Mouse (Mus musculus) embryonic fibroblast, embryonic 13.5 days (primary cell): Measurements from ENCODE around the gene Rassf8. TPM values are rescaled to one million over a fixed set of nuclear protein-coding genes. Genes with fewer than 3 reads are reported as not detected.
A peak's percentile ranks its signal among the peaks of the same experiment; 100 is the strongest.

Experiments used
- H3K27ac ChIP-seq: 2 replicates; pipeline ENCODE4 v1.5.1; 2012; ENCODE audit warnings: low read length, control low read depth, inconsistent platforms; ENCODE audit not compliant: insufficient read depth
- H3K4me1 ChIP-seq: 2 replicates; pipeline ENCODE4 v1.6.1; 2011; ENCODE audit warnings: low read length; ENCODE audit not compliant: control insufficient read depth, insufficient read depth
- H3K4me3 ChIP-seq: 2 replicates; pipeline ENCODE4 v1.5.1; 2011; ENCODE audit warnings: mild to moderate bottlenecking, control low read depth, low read length; ENCODE audit not compliant: insufficient read depth
- CTCF ChIP-seq: IDR thresholded peaks from 2 replicates; pipeline ENCODE4 v1.5.1; 2011; ENCODE audit warnings: mild to moderate bottlenecking, control low read depth, low read length, moderate library complexity, borderline replicate concordance; ENCODE audit not compliant: insufficient read depth
- POLR2A ChIP-seq: IDR thresholded peaks from 2 replicates; pipeline ENCODE4 v1.6.1; 2011; ENCODE audit warnings: low read depth, mild to moderate bottlenecking, control low read depth, low read length, moderate library complexity
- polyA plus RNA-seq: library from polyadenylated mRNA; stranded (reverse); fragments of >200 nt; gene quantifications from 2 replicates; pipeline ENCODE4 v1.2.4, GENCODE M21; 2011; ENCODE audit warnings: low read depth; ENCODE audit not compliant: missing spikeins, insufficient read length

The Rassf8 gene
- polyA plus RNA-seq, 1 experiment = 73.0 TPM

GRCm38 (mm10) chr6:145746921-145747670 is 548 bp downstream of the Rassf8 start:
- Histone ChIP-seq H3K4me1 (peaks cover 6% of the 10 kb centered on the region), H3K27ac (peak overlapping the region; percentile 96), H3K4me3 (peak overlapping the region; percentile 74)
- TF ChIP-seq POLR2A (0 out of 2 replicates have a peak, but pooled peaks have one; percentile 9), CTCF (no peak)

- Histone ChIP-seq H3K4me3 (peak overlapping the region; percentile 74), H3K27ac (peak overlapping the region; percentile 96), H3K4me1 (peaks cover 6% of the 10 kb centered on the region; the same call in 1 of the 2 replicates)
- TF ChIP-seq POLR2A (peak; percentile 16; the same call in 1 of the 2 replicates), CTCF (no peak)
These were observed 1.4 kb downstream of the Rassf8 start for GRCm38 (mm10) chr6:145747671-145748640.

- Histone ChIP-seq H3K4me1 (no peaks in the 10 kb centered on the region), H3K4me3 (no peak overlapping the region), H3K27ac (no peak overlapping the region)
- no peak for TF ChIP-seq CTCF
- no peak for TF ChIP-seq POLR2A
These were observed 3.8 kb downstream of the Rassf8 start for GRCm38 (mm10) chr6:145750394-145750793.

- Histone ChIP-seq H3K4me1 (0 out of 2 replicates have a peak, but pooled peaks cover 3% of the 10 kb centered on the region), H3K27ac (no peak overlapping the region), H3K4me3 (no peak overlapping the region)
- TF ChIP-seq POLR2A (no peak), CTCF (no peak)
These were observed 6.7 kb downstream of the Rassf8 start for GRCm38 (mm10) chr6:145753296-145753695.

GRCm38 (mm10) chr6:145754416-145754815 is 7.9 kb downstream of the Rassf8 start:
- Histone ChIP-seq H3K4me3 (no peak overlapping the region), H3K27ac (no peak overlapping the region), H3K4me1 (peaks cover 6% of the 10 kb centered on the region; the same call in 1 of the 2 replicates)
- no peak for TF ChIP-seq CTCF
- no peak for TF ChIP-seq POLR2A

GRCm38 (mm10) chr6:145755942-145756639 is 9.5 kb downstream of the Rassf8 start:
- Histone ChIP-seq H3K4me3 (no peak overlapping the region), H3K27ac (no peak overlapping the region), H3K4me1 (peaks cover 18% of the 10 kb centered on the region)
- TF ChIP-seq POLR2A (no peak), CTCF (no peak)

- Histone ChIP-seq H3K4me3 (no peak overlapping the region), H3K27ac (no peak overlapping the region), H3K4me1 (peaks cover 18% of the 10 kb centered on the region)
- TF ChIP-seq CTCF (no peak), POLR2A (no peak)
These were observed 10.1 kb downstream of the Rassf8 start for GRCm38 (mm10) chr6:145756640-145757005.

- no peak for TF ChIP-seq CTCF
- TF ChIP-seq POLR2A = no peak
- H3K27ac ChIP-seq = no peak overlapping the region
- H3K4me3 ChIP-seq = no peak overlapping the region
- peaks cover 21% of the 10 kb centered on the region for H3K4me1 ChIP-seq
These were observed 10.8 kb downstream of the Rassf8 start for GRCm38 (mm10) chr6:145757346-145757745.

GRCm38 (mm10) chr6:145758685-145759084 is 12.1 kb downstream of the Rassf8 start:
- H3K4me1 ChIP-seq = peaks cover 24% of the 10 kb centered on the region

More at GRCm38 (mm10) chr6:145758685-145759084, 12.1 kb downstream of the Rassf8 start:
- Histone ChIP-seq H3K4me3 (no peak overlapping the region), H3K27ac (no peak overlapping the region)
- TF ChIP-seq CTCF = no peak
- no peak for TF ChIP-seq POLR2A
